Mouse (Mus musculus) liver, embryonic 14.5 days (tissue): ENCODE measurements around the gene Pfkfb4. TPM values are rescaled to one million over a fixed set of nuclear protein-coding genes. Genes with fewer than 3 reads are reported as not detected.

ENCODE experiments used
- ATAC-seq: fragments of 200-750 bp; cut with Nextera tagmentation; 2 replicates; pipeline ENCODE4 v1.8.0; 2017; ENCODE audit warnings: moderate number of reproducible peaks, mild to moderate bottlenecking, moderate library complexity; ENCODE audit not compliant: insufficient read depth
- DNase-seq, 3 experiments: peaks; one replicate each; pipeline ENCODE4 v3.0.0-alpha.2; 2012 to 2013; ENCODE audit warnings: low read depth in 3 of 3, low spot score in 3 of 3
- H3K27ac ChIP-seq: fragments of 300-500 bp; sonication (generic); 2 replicates; pipeline ENCODE4 v1.5.1; 2014; ENCODE audit warnings: moderate library complexity, mild to moderate bottlenecking, control low read depth, inconsistent platforms
- H3K27me3 ChIP-seq: fragments of 300-500 bp; sonication (generic); 2 replicates; pipeline ENCODE4 v1.6.1; 2014; ENCODE audit warnings: mild to moderate bottlenecking, low read length, moderate library complexity; ENCODE audit not compliant: control insufficient read depth, insufficient read depth
- H3K36me3 ChIP-seq: fragments of 300-500 bp; sonication (generic); replicated peaks from 2 replicates; pipeline ENCODE4 v1.6.1; 2014; ENCODE audit warnings: low read depth; ENCODE audit not compliant: control insufficient read depth, insufficient read depth
- H3K4me1 ChIP-seq, 2 experiments: fragments of 200-500 bp in 1 of 2; fragments of 300-500 bp in 1 of 2; sonication (generic) in 1 of 2; replicated peaks; 2 replicates each; pipeline ENCODE4 v1.6.1; 2012 to 2014; ENCODE audit warnings: antibody characterized with exemption in 1 of 2, inconsistent platforms in 1 of 2, low read length in 1 of 2; ENCODE audit not compliant: control insufficient read depth in 2 of 2, insufficient read depth in 2 of 2
- H3K4me2 ChIP-seq: fragments of 300-500 bp; sonication (generic); 2 replicates; pipeline ENCODE4 v1.6.1; 2014; ENCODE audit warnings: low read depth, mild to moderate bottlenecking, control low read depth, moderate library complexity
- H3K4me3 ChIP-seq, 2 experiments: fragments of 200-500 bp in 1 of 2; fragments of 300-500 bp in 1 of 2; sonication (generic) in 1 of 2; 2 replicates each; pipeline ENCODE4 v1.5.1; 2012 to 2014; ENCODE audit warnings: low read depth in 2 of 2, low read length in 2 of 2, mild to moderate bottlenecking in 2 of 2, control low read depth in 1 of 2, inconsistent platforms in 1 of 2, moderate library complexity in 1 of 2; ENCODE audit not compliant: insufficient read depth in 1 of 2
- H3K9ac ChIP-seq: fragments of 300-500 bp; sonication (generic); replicated peaks from 2 replicates; pipeline ENCODE4 v1.6.1; 2014; ENCODE audit warnings: mild to moderate bottlenecking, control low read depth, moderate library complexity
- H3K9me3 ChIP-seq: fragments of 300-500 bp; sonication (generic); 2 replicates; pipeline ENCODE4 v1.6.1; 2016; ENCODE audit warnings: low read length, mixed read lengths; ENCODE audit not compliant: control insufficient read depth
- CTCF ChIP-seq: IDR thresholded peaks from 2 replicates; pipeline ENCODE4 v1.5.1; 2016; ENCODE audit warnings: antibody characterized with exemption, low read depth, control low read depth
- EP300 ChIP-seq: IDR thresholded peaks from 2 replicates; pipeline ENCODE4 v1.6.1; 2016; ENCODE audit warnings: antibody characterized with exemption, low read depth
- WGBS: fragments of 180-500 bp; shearing (Covaris S2); extraction: QIAGEN DNeasy Blood & Tissue Kit; methylation state at CpG from one replicate; pipeline ENCODE4 v1.1.7; 2014; ENCODE audit not compliant: insufficient replicate concordance; 5-methylcytosine and 5-hydroxymethylcytosine counted together
- polyA plus RNA-seq, 2 experiments: library from polyadenylated mRNA; depleted of rRNA in 1 of 2; stranded (reverse) in 1 of 2; unstranded in 1 of 2; fragments of >200 nt; fragmentation: Nextera tagmentation in 1 of 2; extraction: Ambion mirVana in 1 of 2; gene quantifications; 2 replicates each; pipeline versions ENCODE4 v1.2.1 to v1.2.3; 2012 to 2014

Pfkfb4 gene
- polyA plus RNA-seq, 2 experiments = 1.9 to 2.1 TPM

- Histone ChIP-seq H3K9ac (no peak overlapping the region), H3K27me3 (no peaks in the 10 kb centered on the region), H3K4me1 (peaks cover 2 to 9% of the 10 kb centered on the region in 2 experiments; a peak in 3 of 4 replicates), H3K4me3 (no peak overlapping the region), H3K4me2 (no peak overlapping the region), H3K27ac (no peak overlapping the region), H3K9me3 (no peaks in the 10 kb centered on the region), H3K36me3 (no peaks in the 10 kb centered on the region)
- no peak for DNase-seq
- WGBS = 68% methylated on average over 7 of the region's 7 CpGs
- no peak for ATAC-seq
- TF ChIP-seq CTCF (no peak), EP300 (no peak)
These were observed 39.4 kb downstream of the Pfkfb4 start for GRCm38 (mm10) chr9:109031001-109031400.

GRCm38 (mm10) chr9:109031686-109032085 is 40.1 kb downstream of the Pfkfb4 start:
- Histone ChIP-seq H3K9me3 (no peaks in the 10 kb centered on the region), H3K27ac (no peak overlapping the region), H3K36me3 (no peaks in the 10 kb centered on the region), H3K4me3 (no peak overlapping the region), H3K4me1 (peaks cover 2 to 9% of the 10 kb centered on the region in 2 experiments; a peak in 3 of 4 replicates), H3K27me3 (no peaks in the 10 kb centered on the region), H3K4me2 (no peak overlapping the region), H3K9ac (no peak overlapping the region)
- no peak for DNase-seq
- no peak for ATAC-seq
- 66% methylated on average over 8 of the region's 8 CpGs for WGBS
- no peak for TF ChIP-seq CTCF
- TF ChIP-seq EP300 = no peak

- H3K9me3 ChIP-seq = no peaks in the 10 kb centered on the region
- DNase-seq (no peak), ATAC-seq (peak; percentile 53; the same call in 1 of the 2 replicates)
- H3K36me3 ChIP-seq = no peaks in the 10 kb centered on the region
- no peak overlapping the region for H3K4me2 ChIP-seq
- 40% methylated on average over 6 of the region's 6 CpGs for WGBS
- no peaks in the 10 kb centered on the region for H3K27me3 ChIP-seq
- no peak for TF ChIP-seq EP300
- no peak for TF ChIP-seq CTCF
- peaks cover 2 to 9% of the 10 kb centered on the region in 2 experiments; a peak in 3 of 4 replicates for H3K4me1 ChIP-seq
- no peak overlapping the region; the same call in 1 of the 2 replicates for H3K9ac ChIP-seq
- H3K27ac ChIP-seq = no peak overlapping the region
- no peak overlapping the region for H3K4me3 ChIP-seq
These were observed 40.9 kb downstream of the Pfkfb4 start for GRCm38 (mm10) chr9:109032435-109032834.

- H3K4me2 ChIP-seq = peak within 1 kb of the TSS; percentile 71
- peak within 1 kb of the TSS; percentile 55 for H3K9ac ChIP-seq
- ATAC-seq = peak; percentile 78
- peak within 1 kb of the TSS; percentile 61 to 65 for H3K4me3 ChIP-seq
- peaks cover 2% of the 10 kb centered on the region; the same call in 1 of the 2 replicates for H3K27me3 ChIP-seq
- TF ChIP-seq EP300 = no peak
- no peak for TF ChIP-seq CTCF
- no peaks in the 10 kb centered on the region for H3K9me3 ChIP-seq
- no peak within 1 kb of the TSS for H3K27ac ChIP-seq
- H3K4me1 ChIP-seq = peaks cover 2% of the 10 kb centered on the region in 2 experiments; a peak in 1 of 4 replicates
- no peak for DNase-seq
- WGBS = under 1% methylated on average over 40 of the region's 40 CpGs
- no peaks in the 10 kb centered on the region for H3K36me3 ChIP-seq
These were observed 46.7 kb downstream of the Pfkfb4 start, which contains the start of gene Shisa5 for GRCm38 (mm10) chr9:109038086-109038895. TSS of gene Shisa5 (plus strand) at chr9:109038565.

GRCm38 (mm10) chr9:109038901-109039364 is 47.4 kb downstream of the Pfkfb4 start:
- Histone ChIP-seq H3K4me1 (peaks cover 2% of the 10 kb centered on the region in 2 experiments; a peak in 1 of 4 replicates), H3K9ac (peak overlapping the region; percentile 5; the same call in 1 of the 2 replicates), H3K9me3 (no peaks in the 10 kb centered on the region), H3K27me3 (peaks cover 2% of the 10 kb centered on the region; the same call in 1 of the 2 replicates), H3K27ac (no peak overlapping the region), H3K4me3 (peak overlapping the region; percentile 61 to 65), H3K36me3 (no peaks in the 10 kb centered on the region), H3K4me2 (peak overlapping the region; percentile 71)
- TF ChIP-seq CTCF = no peak
- TF ChIP-seq EP300 = no peak
- ATAC-seq (no peak), DNase-seq (no peak)
- WGBS = 21% methylated on average over 8 of the region's 8 CpGs
